Mouse (Mus musculus) T-helper 2 cell (primary cell): ENCODE measurements around the gene Aebp1.
"Not testable (repeated sequence)": the region's sequence is repeated elsewhere in the genome, so short reads cannot be mapped to it uniquely, and the experiment has no call there.

ENCODE experiments used
- in situ Hi-C: fragments of 300-600 bp; cut with MboI, MseI; formaldehyde crosslinking; loops from one replicate; pipeline ENCODE4 v1.15.1; 2025; ENCODE audit warnings: high pct_unique_total_duplicates

Gene Aebp1

GRCm38 (mm10) chr11:5855902-5856301, 5.8 kb upstream of the Aebp1 start:
- in situ Hi-C loops, result no loop called here

GRCm38 (mm10) chr11:5856479-5857130, 5.1 kb upstream of the Aebp1 start:
- in situ Hi-C loops, result no loop called here

- in situ Hi-C loops, result no loop called here
Observed at GRCm38 (mm10) chr11:5858723-5859122, 3.0 kb upstream of the Aebp1 start.

GRCm38 (mm10) chr11:5859883-5860550, 1.7 kb upstream of the Aebp1 start:
- in situ Hi-C loops, result no loop called here

GRCm38 (mm10) chr11:5860639-5861038, 1.1 kb upstream of the Aebp1 start:
- in situ Hi-C loops, result no loop called here

GRCm38 (mm10) chr11:5862394-5863105, 803 bp downstream of the Aebp1 start:
- in situ Hi-C loops, result no loop called here

GRCm38 (mm10) chr11:5867196-5867595, 5.4 kb downstream of the Aebp1 start:
- in situ Hi-C loops, result no loop called here

GRCm38 (mm10) chr11:5868324-5868723, 6.6 kb downstream of the Aebp1 start:
- in situ Hi-C loops, result no loop called here

- in situ Hi-C loops, result no loop called here
Observed at GRCm38 (mm10) chr11:5869331-5869730, 7.6 kb downstream of the Aebp1 start.

- in situ Hi-C loops, result no loop called here
Observed at GRCm38 (mm10) chr11:5870069-5870468, 8.3 kb downstream of the Aebp1 start.

- in situ Hi-C loops, result no loop called here
Observed at GRCm38 (mm10) chr11:5872707-5873106, 11.0 kb downstream of the Aebp1 start.

- in situ Hi-C loops, result no loop called here
Observed at GRCm38 (mm10) chr11:5873192-5873591, 11.4 kb downstream of the Aebp1 start.

GRCm38 (mm10) chr11:5877421-5877820, 15.7 kb downstream of the Aebp1 start:
- in situ Hi-C loops, result no loop called here

GRCm38 (mm10) chr11:5877921-5878526, 16.3 kb downstream of the Aebp1 start, which contains the start of gene Pold2:
Gene Pold2 (minus strand): TSS chr11:5878292.
- in situ Hi-C loops, result no loop called here

GRCm38 (mm10) chr11:5878661-5879060, 16.9 kb downstream of the Aebp1 start:
- in situ Hi-C loops, result no loop called here

- in situ Hi-C loops, result no loop called here
Observed at GRCm38 (mm10) chr11:5879905-5880304, 18.2 kb downstream of the Aebp1 start.

- in situ Hi-C loops, result no loop called here
Observed at GRCm38 (mm10) chr11:5882518-5882917, 20.8 kb downstream of the Aebp1 start.

- in situ Hi-C loops, result no loop called here
Observed at GRCm38 (mm10) chr11:5886187-5886586, 24.4 kb downstream of the Aebp1 start.

- in situ Hi-C loops, result no loop called here
Observed at GRCm38 (mm10) chr11:5887250-5887649, 25.5 kb downstream of the Aebp1 start.

- in situ Hi-C loops, result not testable (repeated sequence)
Observed at GRCm38 (mm10) chr11:5888563-5888962, 26.8 kb downstream of the Aebp1 start.

- in situ Hi-C loops, result no loop called here
Observed at GRCm38 (mm10) chr11:5892151-5892591, 30.4 kb downstream of the Aebp1 start.

GRCm38 (mm10) chr11:5892810-5893368, 31.1 kb downstream of the Aebp1 start:
- in situ Hi-C loops, result no loop called here
